Mouse (Mus musculus) megakaryocyte, embryonic 14.5 days (primary cell): Measurements from ENCODE around the gene Ldhb. TPM values are rescaled to one million over a fixed set of nuclear protein-coding genes. Genes with fewer than 3 reads are reported as not detected.
"Not testable (repeated sequence)": the region's sequence is repeated elsewhere in the genome, so short reads cannot be mapped to it uniquely, and the experiment has no call there.

ENCODE experiments used
- H3K27me3 ChIP-seq: replicated peaks from 2 replicates; pipeline ENCODE3; 2012; ENCODE audit warnings: inconsistent platforms
- H3K36me3 ChIP-seq: replicated peaks from 2 replicates; pipeline ENCODE3; 2012; ENCODE audit warnings: low read length, inconsistent platforms, mixed read lengths
- H3K4me1 ChIP-seq: 2 replicates; pipeline ENCODE4 v1.6.1; 2012; ENCODE audit warnings: inconsistent platforms
- H3K4me3 ChIP-seq: replicated peaks from 2 replicates; pipeline ENCODE3; 2012; ENCODE audit warnings: moderate library complexity, mild to moderate bottlenecking, inconsistent platforms
- H3K9me3 ChIP-seq: 2 replicates; pipeline ENCODE4 v1.6.1; 2012; ENCODE audit warnings: inconsistent platforms
- FLI1 ChIP-seq: IDR thresholded peaks from 2 replicates; pipeline ENCODE4 v1.6.1; 2012; ENCODE audit warnings: low read length, inconsistent platforms, mixed read lengths
- GATA1 ChIP-seq: IDR thresholded peaks from 3 replicates; pipeline ENCODE4 v1.6.1; 2012; ENCODE audit warnings: mixed read lengths, low read length, inconsistent platforms, borderline replicate concordance
- polyA plus RNA-seq: library from polyadenylated mRNA; stranded (reverse); fragments of >175 nt; gene quantifications from 2 replicates; pipeline ENCODE4 v1.2.3, GENCODE M21; 2012; ENCODE audit warnings: low replicate concordance; ENCODE audit not compliant: insufficient read depth

The Ldhb gene
- polyA plus RNA-seq, 1 experiment, result 0.29 TPM

DNA sequence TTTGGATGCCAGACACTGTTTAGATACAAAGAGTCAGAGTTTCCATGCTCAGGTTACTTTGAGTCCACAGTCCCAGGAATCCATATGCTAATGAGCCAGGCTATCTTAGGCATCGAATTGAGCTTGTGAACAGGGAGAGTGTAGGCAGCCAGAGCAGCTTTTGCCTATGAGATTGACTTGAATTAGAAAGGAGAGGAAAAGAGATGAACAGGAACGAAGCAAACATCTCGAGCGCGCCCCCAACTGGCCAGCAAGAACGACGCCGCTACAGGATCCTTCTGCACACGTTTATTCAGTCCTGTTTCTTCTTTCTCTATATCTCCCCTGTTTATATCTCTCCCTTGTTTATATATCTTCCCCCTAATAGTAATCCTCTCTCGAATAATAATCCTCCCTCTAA, 7.2 kb upstream of the Ldhb start:
- H3K27me3 ChIP-seq, result peaks cover 33% of the 10 kb centered on the region
- no peaks in the 10 kb centered on the region for H3K9me3 ChIP-seq
- no peak overlapping the region for H3K4me3 ChIP-seq
- no peak for TF ChIP-seq FLI1
- TF ChIP-seq GATA1, result no peak
- H3K4me1 ChIP-seq, result peaks cover 12% of the 10 kb centered on the region
- H3K36me3 ChIP-seq, result no peaks in the 10 kb centered on the region

DNA sequence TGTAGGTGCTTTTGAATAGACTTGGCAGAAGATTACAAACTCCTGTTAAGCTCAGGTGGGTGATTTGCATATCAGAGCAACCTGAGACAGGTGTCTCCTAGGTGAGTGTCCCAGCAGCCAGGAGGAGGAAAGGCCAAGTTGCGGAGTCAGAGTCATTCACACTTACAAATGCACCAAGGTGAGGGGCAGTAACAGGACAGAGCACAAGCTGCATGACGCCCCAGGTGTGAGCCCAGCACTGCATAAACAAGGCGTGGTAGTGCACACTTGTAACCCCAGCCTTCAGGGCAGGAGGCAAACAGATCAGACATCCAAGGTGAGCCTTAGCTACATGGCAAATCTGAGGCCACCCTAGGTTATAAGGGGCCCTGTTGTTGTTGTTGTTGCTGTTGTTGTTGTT, 5.1 kb upstream of the Ldhb start:
- no peaks in the 10 kb centered on the region for H3K36me3 ChIP-seq
- H3K9me3 ChIP-seq, result no peaks in the 10 kb centered on the region
- no peak overlapping the region for H3K4me3 ChIP-seq
- H3K4me1 ChIP-seq, result peaks cover 9% of the 10 kb centered on the region
- peaks cover 34% of the 10 kb centered on the region for H3K27me3 ChIP-seq
- TF ChIP-seq GATA1, result no peak
- no peak for TF ChIP-seq FLI1

GRCm38 (mm10) chr6:142511516-142512135, 3.9 kb upstream of the Ldhb start:
- peaks cover 43% of the 10 kb centered on the region for H3K27me3 ChIP-seq
- no peaks in the 10 kb centered on the region for H3K9me3 ChIP-seq
- no peaks in the 10 kb centered on the region for H3K36me3 ChIP-seq
- H3K4me3 ChIP-seq, result no peak overlapping the region
- no peak for TF ChIP-seq GATA1
- no peak for TF ChIP-seq FLI1
- peaks cover 14% of the 10 kb centered on the region for H3K4me1 ChIP-seq

GRCm38 (mm10) chr6:142508663-142509062, 906 bp upstream of the Ldhb start:
- TF ChIP-seq FLI1 (no peak), GATA1 (no peak)
- peaks cover 36% of the 10 kb centered on the region for H3K27me3 ChIP-seq

DNA sequence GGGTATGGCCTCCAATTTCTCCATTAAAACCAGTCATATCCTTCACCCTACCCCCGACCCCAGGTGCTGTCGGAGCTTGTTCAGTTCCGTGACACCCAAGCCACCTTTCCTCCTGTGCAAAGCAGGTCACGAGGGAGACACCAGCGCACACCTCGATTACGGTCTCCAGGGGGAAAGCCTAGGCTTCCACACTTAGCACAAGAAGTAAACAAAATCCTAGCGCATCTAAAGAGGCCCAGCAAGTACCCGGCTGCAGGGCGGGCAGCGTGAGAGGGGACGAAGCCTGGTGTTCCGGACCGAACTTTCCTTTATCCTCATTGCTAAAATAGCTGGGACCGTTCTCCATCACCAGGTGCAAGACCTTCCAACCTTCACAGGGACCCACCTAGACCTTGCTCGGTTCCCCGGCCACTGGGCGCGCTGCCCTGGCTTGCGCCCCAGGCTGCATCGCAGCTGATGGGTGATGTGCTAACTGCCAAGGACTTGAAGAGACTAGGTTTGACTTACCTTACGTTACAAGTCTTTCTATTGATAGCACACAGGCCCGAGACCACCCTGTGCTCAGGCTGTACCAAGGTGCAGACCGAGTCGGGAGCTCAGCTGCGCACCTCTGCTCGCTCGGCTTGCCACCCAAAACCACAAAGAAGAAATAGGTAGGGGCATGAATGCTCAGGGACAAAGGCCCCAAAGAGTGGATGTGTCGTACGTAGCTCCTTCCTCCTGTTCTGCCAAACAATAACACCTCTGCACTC, 548 bp downstream of the Ldhb start:
- Histone ChIP-seq H3K9me3 (no peaks in the 10 kb centered on the region), H3K36me3 (no peaks in the 10 kb centered on the region), H3K27me3 (peaks cover 33% of the 10 kb centered on the region), H3K4me3 (peak overlapping the region; percentile 85), H3K4me1 (peaks cover 10% of the 10 kb centered on the region)
- no peak for TF ChIP-seq GATA1
- TF ChIP-seq FLI1, result no peak

More at GRCm38 (mm10) chr6:142508663-142509062, 906 bp upstream of the Ldhb start:
- H3K4me1 ChIP-seq, result peaks cover 10% of the 10 kb centered on the region
- H3K9me3 ChIP-seq, result no peaks in the 10 kb centered on the region
- H3K4me3 ChIP-seq, result no peak overlapping the region
- no peaks in the 10 kb centered on the region for H3K36me3 ChIP-seq

GRCm38 (mm10) chr6:142506338-142507032, 1.3 kb downstream of the Ldhb start:
- no peak for TF ChIP-seq FLI1
- TF ChIP-seq GATA1, result no peak
- Histone ChIP-seq H3K9me3 (no peaks in the 10 kb centered on the region), H3K4me1 (peaks cover 10% of the 10 kb centered on the region), H3K4me3 (no peak overlapping the region), H3K27me3 (peaks cover 27% of the 10 kb centered on the region), H3K36me3 (no peaks in the 10 kb centered on the region)

DNA sequence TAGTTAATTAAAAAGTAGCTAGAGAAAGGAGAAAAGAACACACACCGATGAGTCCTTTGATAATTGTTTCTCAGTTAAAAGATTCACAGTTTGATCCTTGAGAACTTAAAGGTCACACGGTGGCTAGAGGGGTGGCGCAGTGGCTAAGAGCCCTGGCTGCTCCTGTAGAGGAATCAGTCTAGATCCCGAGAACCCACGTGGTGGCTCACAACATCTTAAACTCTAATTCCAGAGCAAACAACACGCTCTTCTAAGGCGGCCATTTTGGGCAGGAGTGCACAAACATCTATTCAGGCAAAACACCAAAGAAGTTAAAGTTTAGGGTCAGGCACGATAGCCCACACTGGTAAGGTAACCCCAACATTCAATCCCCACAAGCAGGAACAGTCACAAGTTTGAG, 4.2 kb downstream of the Ldhb start:
- Histone ChIP-seq H3K27me3 (peaks cover 16% of the 10 kb centered on the region), H3K9me3 (no peaks in the 10 kb centered on the region), H3K4me3 (no peak overlapping the region), H3K4me1 (peaks cover 10% of the 10 kb centered on the region), H3K36me3 (no peaks in the 10 kb centered on the region)
- no peak for TF ChIP-seq GATA1
- no peak for TF ChIP-seq FLI1

GRCm38 (mm10) chr6:142502519-142503125, 5.1 kb downstream of the Ldhb start:
- Histone ChIP-seq H3K9me3 (0 out of 2 replicates have a peak, but pooled peaks cover 3% of the 10 kb centered on the region), H3K4me1 (peaks cover 5% of the 10 kb centered on the region), H3K4me3 (no peak overlapping the region), H3K27me3 (peaks cover 11% of the 10 kb centered on the region), H3K36me3 (no peaks in the 10 kb centered on the region)
- TF ChIP-seq GATA1, result no peak
- no peak for TF ChIP-seq FLI1

GRCm38 (mm10) chr6:142490114-142490513, 17.6 kb downstream of the Ldhb start:
- H3K4me1 ChIP-seq, H3K36me3 ChIP-seq, H3K27me3 ChIP-seq, H3K9me3 ChIP-seq, H3K4me3 ChIP-seq: not testable (repeated sequence)

- Histone ChIP-seq H3K4me1 (peaks cover 4% of the 10 kb centered on the region; the same call in 1 of the 2 replicates), H3K36me3 (no peaks in the 10 kb centered on the region), H3K9me3 (no peaks in the 10 kb centered on the region), H3K4me3 (no peak overlapping the region), H3K27me3 (no peaks in the 10 kb centered on the region)
- TF ChIP-seq GATA1 (no peak), FLI1 (no peak)
Observed at GRCm38 (mm10) chr6:142487638-142488037, 20.1 kb downstream of the Ldhb start.
